Comparison of ENCODE assay signal across 8 mouse cellular contexts in the genomic region with DNA sequence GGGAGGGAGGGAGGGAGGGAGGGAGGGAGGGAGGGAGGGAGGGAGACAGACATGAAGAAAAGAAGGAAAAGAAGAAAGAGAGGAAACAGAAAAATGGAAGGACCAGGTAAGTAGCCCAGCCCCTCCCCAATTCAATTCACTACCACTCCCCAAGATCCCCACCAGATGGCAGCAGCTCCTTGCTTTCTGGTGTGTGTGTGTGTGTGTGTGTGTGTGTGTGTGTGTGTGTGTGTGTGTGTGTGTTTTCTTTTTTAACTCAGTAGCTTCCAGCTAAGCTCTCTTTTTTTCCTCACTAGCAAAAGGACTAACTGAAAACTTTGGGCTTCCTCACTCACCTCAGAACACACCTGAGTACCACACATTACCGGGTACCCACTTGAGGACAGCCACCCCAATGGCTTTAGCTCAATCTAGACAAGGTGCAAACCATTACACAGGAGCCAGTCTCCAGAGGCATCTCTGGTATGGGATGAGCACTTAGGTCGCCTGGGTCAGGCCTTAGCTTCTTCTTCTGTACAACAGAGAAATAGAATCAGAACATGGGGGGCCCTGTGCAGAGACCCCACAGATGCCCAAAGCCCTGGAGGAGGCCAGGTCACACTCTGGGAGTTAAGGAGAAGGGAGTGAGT.
DNase-seq lines count a peak whose midpoint lies in the region; ATAC-seq and TF ChIP-seq lines count a peak whose summit lies in the region.

No protein-coding gene starts in this region.

- TF ChIP-seq RAD21 in MEL (IDR thresholded peaks at IDR 0.05; ENCODE audit: low read depth, low read length): peak; percentile 78

- peak; percentile 27 to 78 (median 77); a peak in 5 of 6 replicates for TF ChIP-seq CTCF in MEL (IDR thresholded peaks at IDR 0.05 in 2 of 3, conservative IDR thresholded peaks at IDR 0.05 in 1 of 3; ENCODE audit: control insufficient read depth in 1 of 3, insufficient read depth in 1 of 3, low read depth in 2 of 3, low read length in 3 of 3, poor library complexity in 1 of 3, severe bottlenecking in 1 of 3)
- peak; percentile 70 for TF ChIP-seq CTCF in cortical plate, adult 2 months (IDR thresholded peaks at IDR 0.05; ENCODE audit: extremely low read depth, insufficient read depth, low read length)

- H3K4me1 ChIP-seq in MEL (ENCODE audit: control insufficient read depth in 1 of 2, insufficient read depth in 2 of 2, low read length in 2 of 2): peaks cover 13 to 36% of the 10 kb centered on the region in 2 experiments
- no peaks in the 10 kb centered on the region for H3K4me1 ChIP-seq in cortical plate, adult 2 months (ENCODE audit: control insufficient read depth, insufficient read depth, low read length)
- H3K4me1 ChIP-seq in hindbrain, embryonic 16.5 days (ENCODE audit: control insufficient read depth, insufficient read depth, low read depth, low read length): no peaks in the 10 kb centered on the region
- peaks cover 53% of the 10 kb centered on the region for H3K4me1 ChIP-seq in liver, embryonic 12.5 days
- peaks cover 8% of the 10 kb centered on the region for H3K4me1 ChIP-seq in neural tube, embryonic 13.5 days (replicated peaks)

- no peak for TF ChIP-seq POLR2A in MEL (IDR thresholded peaks at IDR 0.05; ENCODE audit: control insufficient read depth in 1 of 2, insufficient read depth in 1 of 2, low read depth in 1 of 2, low read length in 2 of 2, poor library complexity in 1 of 2)
- TF ChIP-seq POLR2A in cortical plate, adult 2 months (IDR thresholded peaks at IDR 0.05; ENCODE audit: extremely low read depth, insufficient read depth, low read length): no peak

- H3K79me2 ChIP-seq in MEL (ENCODE audit: control insufficient read depth, insufficient read depth, low read length, poor library complexity): no peaks in the 10 kb centered on the region

- TF ChIP-seq EP300 in MEL (IDR thresholded peaks at IDR 0.05; ENCODE audit: low read depth in 1 of 2, low read length in 2 of 2): no peak

- peaks cover 0 to 23% of the 10 kb centered on the region in 2 experiments; a peak in 2 of 4 replicates for H3K36me3 ChIP-seq in MEL (ENCODE audit: control insufficient read depth in 1 of 2, insufficient read depth in 2 of 2, low read length in 2 of 2)
- H3K36me3 ChIP-seq in hindbrain, embryonic 16.5 days (ENCODE audit: control insufficient read depth, insufficient read depth, low read length): no peaks in the 10 kb centered on the region
- H3K36me3 ChIP-seq in liver, embryonic 12.5 days: no peaks in the 10 kb centered on the region
- 0 out of 2 replicates have a peak, but pooled peaks cover 1% of the 10 kb centered on the region for H3K36me3 ChIP-seq in neural tube, embryonic 13.5 days

- no peaks in the 10 kb centered on the region for H3K27me3 ChIP-seq in MEL (ENCODE audit: control insufficient read depth in 1 of 2, insufficient read depth in 2 of 2, low read length in 2 of 2)
- H3K27me3 ChIP-seq in hindbrain, embryonic 16.5 days (replicated peaks; ENCODE audit: control insufficient read depth, insufficient read depth, low read length): no peaks in the 10 kb centered on the region
- peaks cover 4% of the 10 kb centered on the region; the same call in 1 of the 2 replicates for H3K27me3 ChIP-seq in liver, embryonic 12.5 days (replicated peaks)
- H3K27me3 ChIP-seq in neural tube, embryonic 13.5 days: no peaks in the 10 kb centered on the region

- H3K4me3 ChIP-seq in MEL (ENCODE audit: control insufficient read depth in 1 of 2, insufficient read depth in 1 of 2, low read depth in 2 of 2, low read length in 2 of 2): no peak overlapping the region
- no peak overlapping the region for H3K4me3 ChIP-seq in cortical plate, adult 2 months (ENCODE audit: insufficient read depth, low read length)
- H3K4me3 ChIP-seq in hindbrain, embryonic 16.5 days (ENCODE audit: low read length): no peak overlapping the region
- no peak overlapping the region for H3K4me3 ChIP-seq in liver, embryonic 12.5 days
- no peak overlapping the region for H3K4me3 ChIP-seq in neural tube, embryonic 13.5 days

- no peaks in the 10 kb centered on the region for H3K9me3 ChIP-seq in MEL (replicated peaks; ENCODE audit: insufficient read depth, low read length)
- no peaks in the 10 kb centered on the region for H3K9me3 ChIP-seq in hindbrain, embryonic 16.5 days (ENCODE audit: control insufficient read depth, low read length)
- H3K9me3 ChIP-seq in liver, embryonic 12.5 days (replicated peaks): no peaks in the 10 kb centered on the region
- H3K9me3 ChIP-seq in neural tube, embryonic 13.5 days: no peaks in the 10 kb centered on the region

- WGBS in hindbrain, embryonic 16.5 days: 58% methylated on average over 2 of the region's 2 CpGs
- 39% methylated on average over 2 of the region's 2 CpGs for WGBS in liver, embryonic 12.5 days (ENCODE audit: insufficient replicate concordance)
- WGBS in neural tube, embryonic 13.5 days: 58% methylated on average over 2 of the region's 2 CpGs

- peak; percentile 52 for ATAC-seq in hindbrain, embryonic 16.5 days
- ATAC-seq in liver, embryonic 12.5 days: no peak
- ATAC-seq in neural tube, embryonic 13.5 days (ENCODE audit: low read depth): peak; percentile 33; the same call in 1 of the 2 replicates

- H3K9ac ChIP-seq in MEL (ENCODE audit: control insufficient read depth, low read depth, low read length, poor library complexity, severe bottlenecking): no peak overlapping the region
- H3K9ac ChIP-seq in hindbrain, embryonic 16.5 days (ENCODE audit: low read depth, low read length): no peak overlapping the region
- H3K9ac ChIP-seq in liver, embryonic 12.5 days: no peak overlapping the region
- no peak overlapping the region for H3K9ac ChIP-seq in neural tube, embryonic 13.5 days

- no peak overlapping the region for H3K4me2 ChIP-seq in hindbrain, embryonic 16.5 days (ENCODE audit: low read length)
- no peak overlapping the region for H3K4me2 ChIP-seq in liver, embryonic 12.5 days
- no peak overlapping the region for H3K4me2 ChIP-seq in neural tube, embryonic 13.5 days

- peak; percentile 28 for DNase-seq in heart, adult 8-10 months (ENCODE audit: low spot score)
- DNase-seq in heart, adult 11 months: no peak
- peak; percentile 66 for DNase-seq in MEL (ENCODE audit: low read depth, low spot score)
- DNase-seq in thymus, postnatal 25 days: peak; percentile 61

- H3K27ac ChIP-seq in MEL (ENCODE audit: control insufficient read depth, low read depth, low read length): no peak overlapping the region
- no peak overlapping the region for H3K27ac ChIP-seq in cortical plate, adult 2 months (ENCODE audit: insufficient read depth, low read length)
- H3K27ac ChIP-seq in hindbrain, embryonic 16.5 days (ENCODE audit: low read depth, low read length): no peak overlapping the region
- peak overlapping the region; percentile 38; the same call in 1 of the 2 replicates for H3K27ac ChIP-seq in liver, embryonic 12.5 days
- H3K27ac ChIP-seq in neural tube, embryonic 13.5 days (replicated peaks): no peak overlapping the region

TF ChIP-seq in MEL, 35 proteins besides CTCF, POLR2A, EP300 and RAD21:
- TF ChIP-seq JUND (IDR thresholded peaks at IDR 0.05; ENCODE audit: low read depth, low read length): no peak
- 0 out of 2 replicates have a peak, but pooled peaks have one; percentile 24 for TF ChIP-seq TCF12 (IDR thresholded peaks at IDR 0.05; ENCODE audit: low read depth, low read length)
- peak; percentile 53; the same call in 1 of the 2 replicates for TF ChIP-seq SIN3A (IDR thresholded peaks at IDR 0.05; ENCODE audit: low read length)
- no peak for TF ChIP-seq TAL1 (IDR thresholded peaks at IDR 0.05; ENCODE audit: low read length)
- no peak for TF ChIP-seq USF1 (IDR thresholded peaks at IDR 0.05; ENCODE audit: low read depth, low read length)
- TF ChIP-seq SMC3 (IDR thresholded peaks at IDR 0.05; ENCODE audit: low read depth, low read length): peak; percentile 85
- no peak for TF ChIP-seq MAFK (IDR thresholded peaks at IDR 0.05; ENCODE audit: borderline replicate concordance, low read depth, low read length)
- no peak for TF ChIP-seq GATA1 (IDR thresholded peaks at IDR 0.05; ENCODE audit: low read depth, low read length)
- TF ChIP-seq POLR2AphosphoS5 (IDR thresholded peaks at IDR 0.05; ENCODE audit: borderline replicate concordance, low read depth, low read length): no peak
- TF ChIP-seq ZC3H11A (IDR thresholded peaks at IDR 0.05; ENCODE audit: low read depth, low read length): peak; percentile 78
- TF ChIP-seq E2F4 (IDR thresholded peaks at IDR 0.05; ENCODE audit: borderline replicate concordance, low read depth, low read length): no peak
- no peak for TF ChIP-seq MYB (IDR thresholded peaks at IDR 0.05; ENCODE audit: low read depth, low read length)
- TF ChIP-seq ZKSCAN1 (IDR thresholded peaks at IDR 0.05; ENCODE audit: low read depth, low read length): no peak
- no peak for TF ChIP-seq MEF2A (IDR thresholded peaks at IDR 0.05; ENCODE audit: extremely low read depth, insufficient replicate concordance, low read depth, low read length, poor library complexity, severe bottlenecking)
- no peak for TF ChIP-seq UBTF (IDR thresholded peaks at IDR 0.05; ENCODE audit: borderline replicate concordance, insufficient read depth, low read depth, low read length)
- no peak for TF ChIP-seq GABPA (IDR thresholded peaks at IDR 0.05; ENCODE audit: low read depth, low read length)
- no peak for TF ChIP-seq ETS1 (IDR thresholded peaks at IDR 0.05; ENCODE audit: low read depth, low read length)
- no peak for TF ChIP-seq NELFE (IDR thresholded peaks at IDR 0.05; ENCODE audit: low read depth, low read length)
- no peak for TF ChIP-seq NRF1 (IDR thresholded peaks at IDR 0.05; ENCODE audit: insufficient read depth, low read depth, low read length, poor library complexity, severe bottlenecking)
- no peak for TF ChIP-seq POLR2AphosphoS2 (IDR thresholded peaks at IDR 0.05; ENCODE audit: low read length)
- no peak for TF ChIP-seq ZMIZ1 (IDR thresholded peaks at IDR 0.05; ENCODE audit: low read depth, low read length)
- 0 out of 2 replicates have a peak, but pooled peaks have one; percentile 60 for TF ChIP-seq MAZ (IDR thresholded peaks at IDR 0.05; ENCODE audit: low read depth, low read length)
- TF ChIP-seq KAT2A (conservative IDR thresholded peaks at IDR 0.05; ENCODE audit: low read depth, low read length): no peak
- 0 out of 2 replicates have a peak, but pooled peaks have one; percentile 37 for TF ChIP-seq MXI1 (IDR thresholded peaks at IDR 0.05; ENCODE audit: low read depth, low read length)
